Mouse (Mus musculus) forebrain, embryonic 13.5 days (tissue): ENCODE measurements around the gene Slc17a5. TPM values are rescaled to one million over a fixed set of nuclear protein-coding genes. Genes with fewer than 3 reads are reported as not detected.

Source experiments
- ATAC-seq: fragments of 200-750 bp; cut with Nextera tagmentation; 2 replicates; pipeline ENCODE4 v1.8.0; 2017
- H3K27ac ChIP-seq: fragments of 300-500 bp; sonication (generic); 2 replicates; pipeline ENCODE4 v1.5.1; 2015; ENCODE audit warnings: inconsistent platforms, mild to moderate bottlenecking, moderate library complexity
- H3K27me3 ChIP-seq: fragments of 300-500 bp; sonication (generic); 2 replicates; pipeline ENCODE4 v1.6.1; 2015; ENCODE audit warnings: mild to moderate bottlenecking, inconsistent platforms
- H3K36me3 ChIP-seq: fragments of 300-500 bp; sonication (generic); 2 replicates; pipeline ENCODE4 v1.6.1; 2015; ENCODE audit warnings: mild to moderate bottlenecking, inconsistent platforms; ENCODE audit not compliant: poor library complexity, severe bottlenecking
- H3K4me1 ChIP-seq: fragments of 300-500 bp; sonication (generic); 2 replicates; pipeline ENCODE4 v1.6.1; 2015; ENCODE audit warnings: inconsistent platforms
- H3K4me2 ChIP-seq: fragments of 300-500 bp; sonication (generic); 2 replicates; pipeline ENCODE4 v1.6.1; 2015; ENCODE audit warnings: inconsistent platforms, mild to moderate bottlenecking, moderate library complexity
- H3K4me3 ChIP-seq: fragments of 300-500 bp; sonication (generic); 2 replicates; pipeline ENCODE4 v1.5.1; 2015; ENCODE audit warnings: mild to moderate bottlenecking, inconsistent platforms
- H3K9ac ChIP-seq: fragments of 300-500 bp; sonication (generic); 2 replicates; pipeline ENCODE4 v1.6.1; 2015; ENCODE audit warnings: mild to moderate bottlenecking, inconsistent platforms
- H3K9me3 ChIP-seq: fragments of 300-500 bp; sonication (generic); replicated peaks from 2 replicates; pipeline ENCODE4 v1.6.1; 2016; ENCODE audit warnings: inconsistent platforms
- WGBS: fragments of 180-500 bp; shearing (Covaris S2); methylation state at CpG from one replicate; pipeline ENCODE4 v1.1.7; 2015; 5-methylcytosine and 5-hydroxymethylcytosine counted together
- polyA plus RNA-seq: library from polyadenylated mRNA; unstranded; fragments of >200 nt; fragmentation: Nextera tagmentation; extraction: Ambion mirVana; gene quantifications from 2 replicates; pipeline ENCODE4 v1.2.1, GENCODE M21; 2015

Slc17a5 gene
- polyA plus RNA-seq, 1 experiment from 2014 or later = 15.8 TPM

DNA sequence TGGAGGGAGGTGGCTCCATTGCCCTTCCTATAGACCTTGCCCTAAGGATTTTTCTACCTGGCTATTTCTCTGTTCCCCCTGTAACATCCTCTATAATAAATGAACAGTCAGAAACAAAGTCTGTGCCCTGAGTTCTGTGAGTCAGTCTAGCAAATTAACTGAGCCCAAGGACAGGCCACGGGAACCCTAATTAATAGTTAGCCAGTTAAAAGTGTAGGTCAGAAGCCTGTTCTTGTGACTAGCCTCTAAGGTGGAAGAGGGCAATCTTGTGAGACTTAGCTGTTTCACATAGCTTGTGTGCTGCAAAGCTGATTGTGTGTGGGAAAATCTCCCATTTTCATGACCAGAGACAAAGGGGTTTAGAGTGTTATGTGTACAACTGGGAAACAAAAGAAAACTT lies 30.8 kb downstream of the Slc17a5 start:
- 89% methylated on average over 1 of the region's 1 CpGs for WGBS
- H3K4me2 ChIP-seq = no peak overlapping the region
- no peaks in the 10 kb centered on the region for H3K27me3 ChIP-seq

DNA sequence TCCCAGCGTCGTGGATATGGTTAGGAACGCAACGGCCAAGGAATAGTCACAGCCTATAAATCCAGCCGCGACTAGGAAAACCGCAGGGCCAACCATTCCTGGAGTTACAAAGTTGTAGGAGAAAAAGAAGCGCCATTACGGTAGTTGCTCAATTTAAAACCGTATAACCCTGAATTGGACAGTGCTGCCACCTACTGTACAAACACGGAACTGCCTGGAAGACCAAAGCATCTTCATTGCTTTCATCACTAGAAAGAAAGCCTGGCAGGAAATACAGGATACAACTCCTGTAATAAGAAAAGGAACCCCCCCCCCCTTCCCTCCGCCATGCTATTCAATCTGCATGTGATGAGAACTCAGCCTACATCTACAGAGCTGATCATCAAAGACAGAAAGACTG lies 34.9 kb downstream of the Slc17a5 start:
- no peak overlapping the region for H3K4me3 ChIP-seq
- H3K4me1 ChIP-seq = no peaks in the 10 kb centered on the region
- no peak overlapping the region for H3K27ac ChIP-seq
- no peaks in the 10 kb centered on the region for H3K27me3 ChIP-seq
- H3K9me3 ChIP-seq = no peaks in the 10 kb centered on the region
- WGBS = 43% methylated on average over 12 of the region's 12 CpGs
- no peak overlapping the region for H3K4me2 ChIP-seq
- peaks cover 22% of the 10 kb centered on the region for H3K36me3 ChIP-seq
- peak; percentile 59; the same call in 1 of the 2 replicates for ATAC-seq
- H3K9ac ChIP-seq = no peak overlapping the region

More for the DNA sequence above, 30.8 kb downstream of the Slc17a5 start:
- no peak overlapping the region for H3K27ac ChIP-seq
- no peak for ATAC-seq
- H3K4me1 ChIP-seq = no peaks in the 10 kb centered on the region
- H3K36me3 ChIP-seq = peaks cover 14% of the 10 kb centered on the region
- H3K4me3 ChIP-seq = no peak overlapping the region
- H3K9me3 ChIP-seq = no peaks in the 10 kb centered on the region
- no peak overlapping the region for H3K9ac ChIP-seq

DNA sequence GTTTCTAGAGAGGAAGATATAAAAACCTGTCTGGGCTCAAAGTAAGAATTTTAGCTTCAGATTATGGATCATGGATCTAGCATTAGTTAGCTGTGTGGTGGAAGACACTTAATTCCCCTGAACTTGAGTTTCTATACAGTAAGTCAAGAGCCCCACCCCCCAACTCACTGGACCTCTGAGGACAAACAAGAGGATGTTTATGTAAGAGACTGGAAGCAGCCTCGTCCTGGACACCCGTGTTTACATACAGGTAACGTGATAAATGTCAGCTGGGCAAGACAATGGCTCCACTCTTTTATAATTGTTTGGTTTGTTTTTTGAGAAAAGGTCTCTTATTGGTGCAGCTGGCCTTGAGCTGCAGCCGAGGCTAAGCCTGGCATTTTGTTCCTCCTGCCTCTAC lies 36.1 kb downstream of the Slc17a5 start:
- Histone ChIP-seq H3K4me3 (no peak overlapping the region), H3K4me1 (no peaks in the 10 kb centered on the region), H3K36me3 (peaks cover 22% of the 10 kb centered on the region), H3K9me3 (no peaks in the 10 kb centered on the region), H3K27ac (no peak overlapping the region), H3K4me2 (no peak overlapping the region), H3K9ac (no peak overlapping the region), H3K27me3 (no peaks in the 10 kb centered on the region)
- no peak for ATAC-seq
- WGBS = 81% methylated on average over 4 of the region's 4 CpGs

DNA sequence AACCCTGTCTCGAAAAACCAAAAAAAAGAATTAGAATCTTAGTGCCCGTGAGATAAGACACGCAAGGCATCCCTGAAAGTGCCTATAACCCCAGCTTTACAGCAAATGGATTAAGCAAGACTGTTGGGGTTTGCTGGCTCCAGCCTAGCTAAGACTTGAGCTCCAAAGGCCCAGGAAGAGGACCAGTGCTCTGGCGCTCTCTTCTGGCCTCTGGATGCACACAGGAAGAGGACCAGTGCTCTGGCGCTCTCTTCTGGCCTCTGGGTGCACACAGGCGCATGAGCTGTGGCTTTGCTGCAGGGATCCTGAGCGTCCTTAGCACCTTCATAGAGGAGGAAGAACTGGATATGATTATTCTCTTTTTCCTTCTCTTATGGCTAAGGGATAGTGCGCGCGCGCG lies 40.1 kb downstream of the Slc17a5 start:
- Histone ChIP-seq H3K36me3 (peaks cover 17% of the 10 kb centered on the region), H3K27ac (no peak overlapping the region), H3K4me1 (no peaks in the 10 kb centered on the region), H3K4me2 (no peak overlapping the region), H3K27me3 (no peaks in the 10 kb centered on the region), H3K9ac (no peak overlapping the region), H3K4me3 (no peak overlapping the region), H3K9me3 (no peaks in the 10 kb centered on the region)
- ATAC-seq = no peak
- 86% methylated on average over 12 of the region's 12 CpGs for WGBS

DNA sequence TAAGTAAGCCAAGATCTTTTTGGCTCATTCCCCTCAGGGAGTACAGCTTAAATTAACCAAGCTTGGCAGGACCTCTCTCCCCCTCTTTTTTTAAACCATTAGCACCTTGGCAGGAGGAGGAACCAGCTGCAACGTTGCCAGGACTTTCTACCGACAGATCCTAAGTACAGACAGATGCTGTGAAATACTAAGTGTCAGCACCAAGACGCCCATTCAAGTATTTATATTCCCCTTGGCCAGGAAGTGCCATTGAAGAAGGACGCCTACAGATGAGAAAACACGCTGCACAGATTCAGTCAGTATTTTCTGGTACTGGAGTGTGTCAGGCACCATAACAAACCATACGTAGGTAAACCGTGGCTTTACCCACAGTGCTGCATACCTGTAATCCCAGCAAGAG lies 40.9 kb downstream of the Slc17a5 start:
- Histone ChIP-seq H3K9ac (no peak overlapping the region), H3K4me3 (no peak overlapping the region), H3K27me3 (no peaks in the 10 kb centered on the region), H3K4me1 (no peaks in the 10 kb centered on the region), H3K27ac (no peak overlapping the region; the same call in 1 of the 2 replicates), H3K4me2 (no peak overlapping the region), H3K36me3 (peaks cover 11% of the 10 kb centered on the region), H3K9me3 (no peaks in the 10 kb centered on the region)
- 75% methylated on average over 7 of the region's 7 CpGs for WGBS
- ATAC-seq = peak; percentile 57; the same call in 1 of the 2 replicates

DNA sequence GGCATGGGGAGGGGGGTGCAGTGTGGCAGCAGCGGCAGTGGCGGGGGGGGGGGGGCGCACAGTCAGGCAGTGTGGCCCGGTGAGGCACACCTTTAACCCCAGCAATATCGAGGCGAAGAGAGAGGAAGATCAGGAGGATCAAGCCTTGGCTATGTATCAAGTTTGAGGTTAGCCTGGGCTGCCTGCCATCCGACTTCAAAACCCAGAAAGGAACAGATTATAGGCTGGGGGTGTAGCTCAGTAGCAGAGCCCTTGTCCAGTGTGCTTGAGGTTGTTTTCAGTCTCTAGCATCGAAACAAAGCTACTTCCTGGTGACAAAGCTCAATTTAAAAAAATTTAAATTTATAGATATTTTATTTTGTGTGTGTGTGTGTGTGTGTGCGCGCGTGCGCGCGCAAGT lies 46.1 kb downstream of the Slc17a5 start:
- no peaks in the 10 kb centered on the region for H3K9me3 ChIP-seq
- ATAC-seq = no peak
- no peak overlapping the region for H3K27ac ChIP-seq
- H3K27me3 ChIP-seq = no peaks in the 10 kb centered on the region
- H3K4me1 ChIP-seq = no peaks in the 10 kb centered on the region
- no peaks in the 10 kb centered on the region for H3K36me3 ChIP-seq
- 93% methylated on average over 14 of the region's 14 CpGs for WGBS
- no peak overlapping the region for H3K4me2 ChIP-seq
- no peak overlapping the region for H3K9ac ChIP-seq
- no peak overlapping the region for H3K4me3 ChIP-seq

DNA sequence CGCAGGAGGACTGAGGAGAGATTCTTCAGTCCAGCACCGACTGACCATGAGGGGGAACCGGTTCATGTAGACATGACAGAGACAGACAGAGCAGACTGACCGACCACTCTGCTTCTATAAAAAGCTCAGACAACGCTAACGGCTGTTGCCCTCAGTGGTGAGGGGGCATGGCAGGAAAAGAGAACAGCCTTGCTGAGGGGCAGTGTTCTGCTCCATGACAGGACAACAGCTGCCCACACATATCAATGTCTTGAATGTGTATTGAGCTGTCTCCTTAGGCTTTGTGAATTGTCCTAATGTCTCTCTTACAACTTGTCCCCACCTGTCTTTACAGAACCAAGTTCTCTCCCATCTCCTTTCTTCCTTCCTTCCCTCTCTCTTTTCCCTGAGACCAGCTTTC lies 49.4 kb downstream of the Slc17a5 start:
- no peak for ATAC-seq
- Histone ChIP-seq H3K36me3 (no peaks in the 10 kb centered on the region), H3K4me2 (no peak overlapping the region), H3K27ac (no peak overlapping the region), H3K27me3 (no peaks in the 10 kb centered on the region), H3K4me3 (no peak overlapping the region), H3K4me1 (no peaks in the 10 kb centered on the region), H3K9me3 (no peaks in the 10 kb centered on the region), H3K9ac (no peak overlapping the region)
- WGBS = 72% methylated on average over 6 of the region's 6 CpGs

DNA sequence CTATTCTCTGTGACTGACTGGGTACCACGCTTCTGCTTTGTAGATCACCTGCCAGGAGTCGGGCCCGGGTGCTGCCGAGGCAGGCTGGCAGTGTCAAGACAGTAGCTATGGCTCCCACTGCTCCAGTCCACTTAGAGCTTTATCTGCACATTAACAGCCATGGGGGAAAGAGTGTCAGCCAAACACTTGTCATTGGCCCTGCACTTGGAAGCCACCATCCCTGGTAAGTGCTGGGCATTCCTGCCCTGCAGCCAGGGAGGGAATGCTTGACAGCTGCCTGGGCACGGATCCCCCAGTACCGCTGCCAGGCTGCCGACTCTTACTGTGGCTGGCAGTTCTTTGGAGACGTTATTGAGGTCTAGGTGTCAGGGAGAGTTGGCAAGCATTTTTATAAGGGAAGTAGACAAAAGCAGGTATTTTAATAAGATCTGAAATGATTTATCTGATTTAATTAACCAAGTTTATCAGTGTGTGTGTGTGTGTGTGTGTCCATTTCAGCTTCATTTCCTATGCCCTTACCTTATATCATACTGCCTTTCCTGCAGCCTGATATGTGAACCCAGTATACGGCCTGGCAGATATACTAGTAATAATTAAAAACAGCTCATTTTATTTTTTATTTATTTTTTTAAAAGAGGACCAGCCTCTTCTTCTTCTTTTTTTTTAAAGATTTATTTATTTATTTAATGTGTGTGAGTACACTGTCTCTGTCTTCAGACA lies 50.5 kb downstream of the Slc17a5 start:
- Histone ChIP-seq H3K36me3 (no peaks in the 10 kb centered on the region), H3K4me2 (no peak overlapping the region), H3K27me3 (no peaks in the 10 kb centered on the region), H3K4me3 (no peak overlapping the region), H3K9me3 (no peaks in the 10 kb centered on the region), H3K27ac (no peak overlapping the region), H3K4me1 (no peaks in the 10 kb centered on the region), H3K9ac (no peak overlapping the region)
- whole genome bisulfite sequencing = 77% methylated on average over 9 of the region's 9 CpGs
- peak; percentile 81 for ATAC-seq

DNA sequence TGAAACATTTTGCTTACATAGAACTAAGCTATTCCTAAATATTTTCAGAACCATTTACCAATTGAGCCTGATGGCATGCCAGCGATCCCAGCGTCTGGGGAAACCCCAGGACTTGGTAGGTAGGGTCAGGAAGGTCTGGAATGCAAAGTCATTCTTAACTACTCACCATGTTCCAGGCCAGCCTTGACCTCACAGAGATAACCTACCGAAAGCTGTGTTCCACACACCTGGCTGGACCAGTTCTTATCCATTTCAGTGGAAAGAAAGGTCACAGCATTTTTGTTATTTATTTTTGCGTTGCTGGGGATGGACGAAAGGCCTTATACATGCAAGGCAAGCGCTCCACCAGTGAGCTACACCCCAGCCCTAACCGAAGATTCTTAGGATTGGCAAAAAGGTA lies 53.2 kb downstream of the Slc17a5 start:
- Histone ChIP-seq H3K27me3 (no peaks in the 10 kb centered on the region), H3K9me3 (no peaks in the 10 kb centered on the region), H3K27ac (no peak overlapping the region), H3K4me3 (no peak overlapping the region), H3K4me1 (no peaks in the 10 kb centered on the region), H3K4me2 (no peak overlapping the region), H3K36me3 (no peaks in the 10 kb centered on the region), H3K9ac (no peak overlapping the region)
- ATAC-seq = no peak
- WGBS = 93% methylated on average over 7 of the region's 7 CpGs

DNA sequence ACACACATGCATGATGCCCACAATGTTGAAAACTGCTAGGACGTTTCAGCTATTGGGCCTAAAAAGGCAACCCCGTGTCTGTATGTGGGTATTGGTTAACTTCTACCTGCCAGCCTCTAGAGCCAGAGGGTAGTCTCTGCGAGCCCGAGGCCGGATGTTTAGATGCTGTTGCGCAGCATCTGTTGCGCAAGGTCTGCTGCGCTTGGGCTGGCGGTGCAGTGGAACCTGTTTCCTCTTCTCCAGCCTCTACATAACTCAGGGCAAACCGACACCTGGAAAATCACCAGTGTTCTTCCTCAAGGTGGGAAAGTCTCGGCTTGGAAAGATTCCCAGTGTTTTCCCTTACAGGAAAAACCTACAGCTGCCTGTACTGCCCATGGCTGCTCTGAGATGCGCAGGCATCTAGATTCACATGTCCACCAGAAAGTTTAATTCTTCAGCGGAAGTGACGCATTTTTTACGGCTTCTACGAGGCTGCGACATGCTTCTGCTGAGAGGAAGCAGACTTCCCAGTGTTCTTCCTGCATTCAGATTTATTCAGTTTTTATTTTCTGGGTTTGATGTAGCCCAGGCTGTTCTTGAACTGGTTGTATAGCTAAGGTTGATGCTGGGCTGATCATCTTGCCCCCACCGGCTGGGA lies 54.4 kb downstream of the Slc17a5 start:
- WGBS = 88% methylated on average over 18 of the region's 18 CpGs

DNA sequence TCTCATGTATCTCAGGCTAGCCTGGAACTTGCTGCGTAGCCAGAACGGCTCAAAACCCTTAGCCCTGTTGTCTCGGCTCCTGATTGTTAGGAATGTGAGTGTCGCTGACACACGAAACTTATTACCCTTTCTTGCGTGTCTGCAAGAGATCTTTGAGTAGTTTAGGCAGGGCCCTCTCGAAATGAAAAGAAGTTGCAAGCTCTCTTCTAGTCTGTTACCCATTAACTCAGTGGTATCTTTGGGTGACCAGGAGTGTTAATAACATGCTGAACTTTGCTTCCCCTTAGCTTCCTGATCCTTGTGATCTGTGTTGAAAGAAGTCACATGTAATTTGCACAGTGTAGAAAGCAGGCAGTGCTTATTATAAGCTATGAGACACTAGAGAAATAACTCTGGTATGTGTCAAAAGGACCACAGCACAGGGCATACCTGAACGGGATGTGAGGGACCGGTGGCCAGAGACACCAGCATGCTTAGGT lies 55.5 kb downstream of the Slc17a5 start:
- Histone ChIP-seq H3K4me2 (no peak overlapping the region), H3K27ac (no peak overlapping the region), H3K9me3 (no peaks in the 10 kb centered on the region), H3K27me3 (no peaks in the 10 kb centered on the region), H3K4me3 (no peak overlapping the region), H3K36me3 (no peaks in the 10 kb centered on the region), H3K9ac (no peak overlapping the region), H3K4me1 (peaks cover 5% of the 10 kb centered on the region; the same call in 1 of the 2 replicates)
- 86% methylated on average over 9 of the region's 9 CpGs for WGBS
- no peak for ATAC-seq

More for the DNA sequence above, 54.4 kb downstream of the Slc17a5 start:
- no peak overlapping the region for H3K27ac ChIP-seq
- no peak for ATAC-seq
- H3K4me2 ChIP-seq = no peak overlapping the region
- H3K9ac ChIP-seq = no peak overlapping the region
- H3K4me3 ChIP-seq = no peak overlapping the region
- no peaks in the 10 kb centered on the region for H3K36me3 ChIP-seq
- H3K27me3 ChIP-seq = no peaks in the 10 kb centered on the region
- no peaks in the 10 kb centered on the region for H3K4me1 ChIP-seq
- H3K9me3 ChIP-seq = no peaks in the 10 kb centered on the region

DNA sequence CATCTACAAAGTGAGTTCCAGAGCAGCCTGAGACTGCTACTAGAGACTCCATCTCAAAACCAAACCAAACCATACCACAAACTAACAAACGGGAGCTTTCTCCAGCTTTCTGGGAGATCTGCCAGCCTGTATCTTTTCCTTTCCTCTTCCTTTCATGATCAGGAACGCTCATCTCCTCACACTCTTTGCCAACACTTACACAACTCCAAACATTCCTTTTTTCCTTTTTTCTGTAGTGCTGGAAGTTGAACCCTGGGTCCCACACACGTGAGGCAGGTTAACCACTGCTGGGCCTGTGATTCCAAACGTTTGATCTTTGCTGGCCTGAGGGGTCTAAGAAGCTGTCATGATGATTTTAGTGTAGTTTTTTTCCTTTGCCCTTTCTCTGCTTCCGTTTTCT lies 56.0 kb downstream of the Slc17a5 start:
- Histone ChIP-seq H3K9ac (no peak overlapping the region), H3K4me2 (no peak overlapping the region), H3K4me3 (no peak overlapping the region), H3K27ac (no peak overlapping the region), H3K27me3 (no peaks in the 10 kb centered on the region), H3K36me3 (no peaks in the 10 kb centered on the region), H3K4me1 (peaks cover 5% of the 10 kb centered on the region; the same call in 1 of the 2 replicates), H3K9me3 (no peaks in the 10 kb centered on the region)
- no peak for ATAC-seq
- 75% methylated on average over 5 of the region's 5 CpGs for WGBS
